Mouse (Mus musculus) erythroblast, embryonic 14.5 days (primary cell): ENCODE results near the gene Speer2. TPM values are rescaled to one million over a fixed set of nuclear protein-coding genes. Genes with fewer than 3 reads are reported as not detected.

Experiments used
- H3K27me3 ChIP-seq: 2 replicates; pipeline ENCODE4 v1.6.1; 2012; ENCODE audit warnings: inconsistent platforms; ENCODE audit not compliant: control insufficient read depth
- H3K36me3 ChIP-seq: 2 replicates; pipeline ENCODE4 v1.6.1; 2012; ENCODE audit warnings: mild to moderate bottlenecking, inconsistent platforms; ENCODE audit not compliant: control insufficient read depth
- H3K4me1 ChIP-seq: 2 replicates; pipeline ENCODE4 v1.6.1; 2012; ENCODE audit warnings: inconsistent platforms; ENCODE audit not compliant: control insufficient read depth
- H3K4me3 ChIP-seq: replicated peaks from 2 replicates; pipeline ENCODE3; 2012; ENCODE audit warnings: moderate library complexity, mild to moderate bottlenecking, inconsistent platforms
- H3K9me3 ChIP-seq: 2 replicates; pipeline ENCODE4 v1.6.1; 2012; ENCODE audit warnings: low read length, inconsistent platforms, mixed read lengths; ENCODE audit not compliant: control insufficient read depth
- GATA1 ChIP-seq: IDR thresholded peaks from 2 replicates; pipeline ENCODE4 v1.6.1; 2012; ENCODE audit warnings: low read length, inconsistent platforms, mixed read lengths
- TAL1 ChIP-seq: IDR thresholded peaks from 3 replicates; pipeline ENCODE4 v1.6.1; 2012; ENCODE audit warnings: low read length, inconsistent platforms, mixed read lengths
- polyA plus RNA-seq: library from polyadenylated mRNA; stranded (reverse); fragments of >175 nt; gene quantifications from 2 replicates; pipeline ENCODE4 v1.2.3, GENCODE M21; 2012

The Speer2 gene
- polyA plus RNA-seq = not detected in 2 replicates

GRCm38 (mm10) chr16:69863644-69864043 lies at the start of gene Speer2:
Speer2 (minus strand) TSS chr16:69863744.
- Histone ChIP-seq H3K4me3 (no peak within 1 kb of the TSS), H3K36me3 (no peaks in the 10 kb centered on the region), H3K9me3 (peaks cover 2% of the 10 kb centered on the region; the same call in 1 of the 2 replicates), H3K27me3 (no peaks in the 10 kb centered on the region), H3K4me1 (no peaks in the 10 kb centered on the region)
- TF ChIP-seq GATA1 = no peak
- TF ChIP-seq TAL1 = no peak

- Histone ChIP-seq H3K4me3 (no peak overlapping the region), H3K27me3 (no peaks in the 10 kb centered on the region), H3K9me3 (peaks cover 4% of the 10 kb centered on the region; the same call in 1 of the 2 replicates), H3K4me1 (no peaks in the 10 kb centered on the region), H3K36me3 (no peaks in the 10 kb centered on the region)
- no peak for TF ChIP-seq TAL1
- TF ChIP-seq GATA1 = no peak
Measured at GRCm38 (mm10) chr16:69904303-69904702, 40.8 kb upstream of the Speer2 start.

- Histone ChIP-seq H3K27me3 (no peaks in the 10 kb centered on the region), H3K36me3 (no peaks in the 10 kb centered on the region), H3K4me1 (no peaks in the 10 kb centered on the region), H3K4me3 (no peak overlapping the region), H3K9me3 (no peaks in the 10 kb centered on the region; the same call in 1 of the 2 replicates)
- TF ChIP-seq GATA1 (no peak), TAL1 (no peak)
Measured at GRCm38 (mm10) chr16:69880712-69881111, 17.2 kb upstream of the Speer2 start.

GRCm38 (mm10) chr16:69836628-69837027 lies 26.9 kb downstream of the Speer2 start:
- TF ChIP-seq TAL1 = no peak
- no peak for TF ChIP-seq GATA1
- no peak overlapping the region for H3K4me3 ChIP-seq
- H3K4me1 ChIP-seq = no peaks in the 10 kb centered on the region
- no peaks in the 10 kb centered on the region for H3K27me3 ChIP-seq
- H3K9me3 ChIP-seq = peaks cover 2% of the 10 kb centered on the region; the same call in 1 of the 2 replicates
- H3K36me3 ChIP-seq = no peaks in the 10 kb centered on the region

GRCm38 (mm10) chr16:69813652-69814051 lies 49.9 kb downstream of the Speer2 start:
- H3K27me3 ChIP-seq = no peaks in the 10 kb centered on the region
- H3K4me3 ChIP-seq = no peak overlapping the region
- H3K4me1 ChIP-seq = no peaks in the 10 kb centered on the region
- H3K9me3 ChIP-seq = peaks cover 3% of the 10 kb centered on the region; the same call in 1 of the 2 replicates
- no peak for TF ChIP-seq GATA1
- TF ChIP-seq TAL1 = no peak
- H3K36me3 ChIP-seq = no peaks in the 10 kb centered on the region
